Mouse (Mus musculus): Measurements from ENCODE around the gene Myh14.

GRCm38 (mm10) chr7:44612192-44612591, 58.5 kb downstream of the Myh14 start:
- TF ChIP-seq ZC3H11A (IDR thresholded peaks at IDR 0.05; ENCODE audit: borderline replicate concordance, low read depth, low read length) (no peak), MAFK (IDR thresholded peaks at IDR 0.05; ENCODE audit: insufficient read depth, low read depth, low read length) (no peak)
